Mouse (Mus musculus) G1E (cell line): ENCODE measurements around the gene Htt. TPM values are rescaled to one million over a fixed set of nuclear protein-coding genes. Genes with fewer than 3 reads are reported as not detected.

ENCODE experiments used
- ATAC-seq: 2 replicates; pipeline ENCODE4 v1.8.0; 2016; ENCODE audit warnings: mild to moderate bottlenecking; ENCODE audit not compliant: insufficient number of reproducible peaks, poor library complexity, low FRiP score, severe bottlenecking; ENCODE audit errors: extremely low read depth
- DNase-seq: peaks from one replicate; pipeline ENCODE4 v3.0.0; 2012; ENCODE audit warnings: low spot score
- H3K27me3 ChIP-seq: 2 replicates; pipeline ENCODE4 v1.6.1; 2012; ENCODE audit warnings: mild to moderate bottlenecking, low read length, inconsistent platforms; ENCODE audit not compliant: insufficient read depth
- H3K36me3 ChIP-seq: replicated peaks from 2 replicates; pipeline ENCODE3; 2012; ENCODE audit warnings: mild to moderate bottlenecking, inconsistent platforms
- H3K4me1 ChIP-seq: 2 replicates; pipeline ENCODE4 v1.6.1; 2012; ENCODE audit warnings: low read depth, low read length, inconsistent platforms, mixed read lengths; ENCODE audit not compliant: insufficient read depth
- H3K4me3 ChIP-seq: 2 replicates; pipeline ENCODE4 v1.5.1; 2012; ENCODE audit warnings: low read depth, mild to moderate bottlenecking, inconsistent platforms, low read length, moderate library complexity, mixed read lengths
- H3K9me3 ChIP-seq: replicated peaks from 2 replicates; pipeline ENCODE4 v1.6.1; 2012; ENCODE audit warnings: inconsistent platforms
- CTCF ChIP-seq: IDR thresholded peaks from 2 replicates; pipeline ENCODE4 v1.5.1; 2012; ENCODE audit warnings: low read depth, low read length, inconsistent platforms, mixed read lengths
- GATA1 ChIP-seq: IDR thresholded peaks from 2 replicates; pipeline ENCODE4 v1.6.1; 2012; ENCODE audit warnings: borderline replicate concordance, low read length, inconsistent platforms, mixed read lengths
- GATA2 ChIP-seq: IDR thresholded peaks from 2 replicates; pipeline ENCODE4 v1.6.1; 2012; ENCODE audit warnings: low read depth, low read length, inconsistent platforms, borderline replicate concordance
- POLR2AphosphoS5 ChIP-seq: IDR thresholded peaks from 2 replicates; pipeline ENCODE4 v1.6.1; 2012; ENCODE audit warnings: low read depth, low read length, inconsistent platforms; ENCODE audit not compliant: insufficient replicate concordance
- TAL1 ChIP-seq: conservative IDR thresholded peaks from 2 replicates; pipeline ENCODE4 v1.6.1; 2012; ENCODE audit warnings: low read depth, low read length, inconsistent platforms, mixed read lengths
- polyA plus RNA-seq: library from polyadenylated mRNA; stranded (reverse); fragments of >175 nt; gene quantifications from 2 replicates; pipeline ENCODE4 v1.2.3, GENCODE M21; 2012
- total RNA-seq, 2 experiments: library from RNA; stranded (forward) in 1 of 2; stranded (reverse) in 1 of 2; fragments of 200-1000 nt in 1 of 2; fragments of >200 nt in 1 of 2; fragmentation: Nextera tagmentation in 1 of 2; gene quantifications; 2 replicates each; pipeline ENCODE4 v1.2.3; 2014 to 2017

The Htt gene
- total and polyA plus RNA-seq, 3 experiments = 4.9 to 51.1 (median 24.4) TPM

- TF ChIP-seq GATA2 (no peak), GATA1 (no peak), TAL1 (no peak), POLR2AphosphoS5 (no peak), CTCF (peak; percentile 26; the same call in 1 of the 2 replicates)
- ATAC-seq (no peak), DNase-seq (no peak)
- Histone ChIP-seq H3K4me3 (no peak overlapping the region), H3K27me3 (peaks cover 25% of the 10 kb centered on the region), H3K36me3 (no peaks in the 10 kb centered on the region), H3K9me3 (no peaks in the 10 kb centered on the region), H3K4me1 (peaks cover 22% of the 10 kb centered on the region)
These were observed 171.9 kb downstream of the Htt start for GRCm38 (mm10) chr5:34933461-34933860.

GRCm38 (mm10) chr5:34941710-34942470 lies 180.3 kb downstream of the Htt start:
- H3K4me3 ChIP-seq = no peak overlapping the region
- peaks cover 36% of the 10 kb centered on the region for H3K27me3 ChIP-seq
- no peak for ATAC-seq
- no peaks in the 10 kb centered on the region for H3K36me3 ChIP-seq
- TF ChIP-seq TAL1 = no peak
- no peak for TF ChIP-seq GATA1
- TF ChIP-seq CTCF = no peak
- no peak for DNase-seq
- H3K9me3 ChIP-seq = no peaks in the 10 kb centered on the region
- peaks cover 11% of the 10 kb centered on the region for H3K4me1 ChIP-seq

- no peaks in the 10 kb centered on the region for H3K36me3 ChIP-seq
- no peak for DNase-seq
- no peak overlapping the region for H3K4me3 ChIP-seq
- no peak for ATAC-seq
- TF ChIP-seq POLR2AphosphoS5 (no peak), GATA1 (no peak)
- H3K27me3 ChIP-seq = peaks cover 37% of the 10 kb centered on the region
- H3K9me3 ChIP-seq = no peaks in the 10 kb centered on the region
- H3K4me1 ChIP-seq = peaks cover 23% of the 10 kb centered on the region
These were observed 181.9 kb downstream of the Htt start for GRCm38 (mm10) chr5:34943428-34943827.

GRCm38 (mm10) chr5:34948861-34949760 lies 187.6 kb downstream of the Htt start, which contains the start of gene Rgs12:
Gene Rgs12 (plus strand): TSS chr5:34949445.
- TF ChIP-seq GATA2 (no peak), GATA1 (no peak), TAL1 (no peak), CTCF (no peak), POLR2AphosphoS5 (no peak)
- peaks cover 53% of the 10 kb centered on the region for H3K27me3 ChIP-seq
- H3K9me3 ChIP-seq = no peaks in the 10 kb centered on the region
- peaks cover 30% of the 10 kb centered on the region for H3K4me1 ChIP-seq
- no peaks in the 10 kb centered on the region for H3K36me3 ChIP-seq
- H3K4me3 ChIP-seq = peak within 1 kb of the TSS; percentile 72
- DNase-seq (peak; percentile 84), ATAC-seq (peak; percentile 60)

- ATAC-seq (no peak), DNase-seq (peak; percentile 11)
- Histone ChIP-seq H3K9me3 (no peaks in the 10 kb centered on the region), H3K36me3 (no peaks in the 10 kb centered on the region), H3K27me3 (peaks cover 56% of the 10 kb centered on the region), H3K4me3 (peak overlapping the region; percentile 72), H3K4me1 (peaks cover 30% of the 10 kb centered on the region)
- TF ChIP-seq CTCF (no peak), POLR2AphosphoS5 (no peak), TAL1 (no peak), GATA1 (no peak), GATA2 (no peak)
These were observed 188.2 kb downstream of the Htt start for GRCm38 (mm10) chr5:34949769-34950211.

- Histone ChIP-seq H3K36me3 (no peaks in the 10 kb centered on the region), H3K27me3 (peaks cover 61% of the 10 kb centered on the region), H3K4me1 (peaks cover 30% of the 10 kb centered on the region), H3K9me3 (no peaks in the 10 kb centered on the region), H3K4me3 (no peak overlapping the region)
- no peak for ATAC-seq
- TF ChIP-seq POLR2AphosphoS5 = no peak
- TF ChIP-seq CTCF = no peak
- TF ChIP-seq GATA1 = no peak
- TF ChIP-seq GATA2 = no peak
- no peak for TF ChIP-seq TAL1
- no peak for DNase-seq
These were observed 189.1 kb downstream of the Htt start for GRCm38 (mm10) chr5:34950486-34951160.
